Mouse (Mus musculus) midbrain, embryonic 11.5 days (tissue): ENCODE results near the gene Uspl1. TPM values are rescaled to one million over a fixed set of nuclear protein-coding genes. Genes with fewer than 3 reads are reported as not detected.

ENCODE experiments used
- ATAC-seq: fragments of 200-750 bp; cut with Nextera tagmentation; 2 replicates; pipeline ENCODE4 v1.8.0; 2017; ENCODE audit warnings: moderate TSS enrichment, moderate library complexity; ENCODE audit not compliant: low FRiP score
- DNase-seq: peaks from one replicate; pipeline ENCODE4 v3.0.0; 2015; ENCODE audit warnings: low spot score; ENCODE audit errors: missing footprints
- H3K27ac ChIP-seq: fragments of 300-500 bp; sonication (generic); 2 replicates; pipeline ENCODE4 v1.5.1; 2014; ENCODE audit warnings: low read depth, low read length
- H3K27me3 ChIP-seq: fragments of 300-500 bp; sonication (generic); 2 replicates; pipeline ENCODE4 v1.6.1; 2014; ENCODE audit warnings: mild to moderate bottlenecking, low read length, moderate library complexity, mixed read lengths; ENCODE audit not compliant: control insufficient read depth, insufficient read depth
- H3K36me3 ChIP-seq: fragments of 300-500 bp; sonication (generic); 2 replicates; pipeline ENCODE4 v1.6.1; 2014; ENCODE audit warnings: mild to moderate bottlenecking, low read length, moderate library complexity, mixed read lengths; ENCODE audit not compliant: control insufficient read depth, insufficient read depth
- H3K4me1 ChIP-seq: fragments of 300-500 bp; sonication (generic); 2 replicates; pipeline ENCODE4 v1.6.1; 2014; ENCODE audit warnings: low read length; ENCODE audit not compliant: control insufficient read depth, insufficient read depth
- H3K4me2 ChIP-seq: fragments of 300-500 bp; sonication (generic); 2 replicates; pipeline ENCODE4 v1.6.1; 2014; ENCODE audit warnings: mild to moderate bottlenecking, moderate library complexity
- H3K4me3 ChIP-seq: fragments of 300-500 bp; sonication (generic); 2 replicates; pipeline ENCODE4 v1.5.1; 2014; ENCODE audit warnings: low read depth, low read length
- H3K9ac ChIP-seq: fragments of 300-500 bp; sonication (generic); 2 replicates; pipeline ENCODE4 v1.6.1; 2014; ENCODE audit warnings: low read length
- H3K9me3 ChIP-seq: fragments of 300-500 bp; sonication (generic); 2 replicates; pipeline ENCODE4 v1.6.1; 2016; ENCODE audit warnings: low read length; ENCODE audit not compliant: control insufficient read depth
- WGBS: fragments of 180-500 bp; shearing (Covaris S2); extraction: QIAGEN DNeasy Blood & Tissue Kit; methylation state at CpG from one replicate; pipeline ENCODE4 v1.1.7; 2014; 5-methylcytosine and 5-hydroxymethylcytosine counted together
- polyA plus RNA-seq: library from polyadenylated mRNA; unstranded; fragments of >200 nt; fragmentation: Nextera tagmentation; extraction: Ambion mirVana; gene quantifications from 2 replicates; pipeline ENCODE4 v1.2.1, GENCODE M21; 2014

Uspl1 gene
- polyA plus RNA-seq, 1 experiment from 2014 or later: 81.3 TPM

GRCm38 (mm10) chr5:149143766-149144375 lies 40.3 kb upstream of the Uspl1 start:
- Histone ChIP-seq H3K4me2 (no peak overlapping the region), H3K36me3 (no peaks in the 10 kb centered on the region), H3K9me3 (no peaks in the 10 kb centered on the region), H3K4me1 (no peaks in the 10 kb centered on the region), H3K4me3 (no peak overlapping the region), H3K9ac (no peak overlapping the region), H3K27ac (no peak overlapping the region), H3K27me3 (no peaks in the 10 kb centered on the region)
- 87% methylated on average over 25 of the region's 25 CpGs for WGBS
- DNase-seq: peak; percentile 78
- ATAC-seq: no peak

- Histone ChIP-seq H3K9ac (no peak overlapping the region), H3K36me3 (no peaks in the 10 kb centered on the region), H3K9me3 (no peaks in the 10 kb centered on the region), H3K4me2 (no peak overlapping the region), H3K27me3 (no peaks in the 10 kb centered on the region), H3K4me1 (no peaks in the 10 kb centered on the region), H3K4me3 (no peak overlapping the region), H3K27ac (no peak overlapping the region)
- DNase-seq (no peak), ATAC-seq (no peak)
- 93% methylated on average over 7 of the region's 7 CpGs for WGBS
Observed at GRCm38 (mm10) chr5:149146691-149147090, 37.5 kb upstream of the Uspl1 start.

DNA sequence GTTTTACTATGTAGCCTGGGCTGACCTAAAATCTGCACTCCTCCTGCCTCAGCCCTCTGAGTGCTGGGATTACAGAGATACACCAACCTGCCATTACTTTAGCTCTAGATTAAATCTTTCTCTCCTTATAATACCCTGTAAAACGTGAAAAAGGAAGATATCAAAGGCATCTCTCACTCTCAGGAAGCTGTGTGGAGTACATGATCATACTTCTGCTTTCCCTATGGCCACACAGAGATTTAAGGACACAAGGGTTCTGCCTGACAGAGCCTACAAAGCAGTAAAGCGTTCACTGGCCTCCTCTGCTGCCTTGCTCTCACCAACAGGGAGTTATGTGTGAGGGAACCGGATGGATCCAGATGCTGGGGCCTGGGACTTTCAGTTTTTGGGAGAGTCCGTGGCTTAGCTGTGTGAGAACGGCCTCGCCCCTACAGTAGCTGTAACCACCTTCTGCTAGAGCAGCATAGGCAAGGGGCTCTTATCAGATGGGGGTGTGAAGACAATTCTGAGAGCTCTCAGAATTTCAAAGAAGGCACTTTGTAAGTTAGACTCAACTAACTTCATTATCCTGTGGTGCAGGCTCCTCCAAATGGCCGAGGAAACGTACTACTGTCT lies 36.7 kb upstream of the Uspl1 start:
- Histone ChIP-seq H3K36me3 (no peaks in the 10 kb centered on the region), H3K27ac (no peak overlapping the region), H3K4me1 (no peaks in the 10 kb centered on the region), H3K9me3 (no peaks in the 10 kb centered on the region), H3K4me2 (no peak overlapping the region), H3K9ac (no peak overlapping the region), H3K4me3 (no peak overlapping the region), H3K27me3 (no peaks in the 10 kb centered on the region)
- DNase-seq: no peak
- no peak for ATAC-seq
- 85% methylated on average over 8 of the region's 8 CpGs for WGBS

DNA sequence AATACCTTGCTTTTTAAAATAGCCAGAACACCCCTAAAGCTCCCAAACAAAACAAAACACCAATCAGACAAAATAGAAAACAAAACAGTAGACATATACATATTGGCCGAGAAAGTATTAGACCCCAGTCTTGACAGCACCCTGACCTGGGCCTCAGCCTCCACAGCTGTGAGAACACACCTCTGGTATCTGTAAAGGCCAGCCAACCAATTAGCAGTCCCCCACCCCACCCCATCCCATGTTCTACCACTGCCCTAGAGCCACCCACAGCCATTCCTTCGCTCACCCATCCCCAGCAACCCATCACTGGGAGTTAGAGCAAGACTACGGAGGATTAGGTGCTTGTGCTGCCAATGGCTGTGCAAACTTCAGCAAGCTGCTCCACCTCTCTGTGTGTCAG lies 33.3 kb upstream of the Uspl1 start:
- no peak for DNase-seq
- no peak overlapping the region for H3K9ac ChIP-seq

DNA sequence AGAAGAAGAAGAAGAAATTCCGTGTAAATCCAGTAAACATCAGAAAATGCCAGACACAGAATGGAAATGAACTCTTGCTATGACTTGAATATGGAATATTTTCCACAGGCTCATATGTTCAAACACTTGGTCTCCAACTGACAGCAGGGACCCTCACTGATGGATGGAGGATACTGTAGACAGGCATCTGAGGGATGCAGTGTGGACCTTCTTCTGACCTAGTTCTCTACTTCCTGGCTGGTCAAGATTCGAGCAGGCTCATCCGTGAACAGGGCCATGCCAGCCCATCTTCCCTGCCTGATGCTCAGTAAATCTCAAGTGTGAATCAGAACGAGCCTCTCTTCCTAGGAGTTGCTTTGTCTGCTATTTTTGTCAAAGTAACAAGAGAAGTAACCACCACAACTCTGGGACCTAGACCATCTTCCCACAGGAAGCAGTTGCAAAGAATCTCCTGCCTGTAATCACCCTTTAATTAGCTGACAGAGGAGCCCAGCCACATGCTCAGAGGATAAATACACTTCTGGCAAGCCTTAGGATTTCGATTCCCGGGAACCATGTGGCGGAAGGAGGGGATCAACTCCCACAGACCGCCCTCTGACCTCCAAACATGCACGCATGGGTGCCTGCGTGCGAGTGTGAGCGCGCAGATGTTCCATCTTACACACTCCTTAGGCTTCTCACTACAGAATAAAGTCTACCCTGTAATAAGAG lies 31.9 kb upstream of the Uspl1 start:
- Histone ChIP-seq H3K4me3 (no peak overlapping the region), H3K9me3 (no peaks in the 10 kb centered on the region), H3K27ac (no peak overlapping the region), H3K4me1 (no peaks in the 10 kb centered on the region), H3K4me2 (no peak overlapping the region), H3K9ac (no peak overlapping the region), H3K27me3 (no peaks in the 10 kb centered on the region), H3K36me3 (no peaks in the 10 kb centered on the region)
- DNase-seq (peak; percentile 85), ATAC-seq (no peak)
- 55% methylated on average over 13 of the region's 13 CpGs for WGBS

More for the DNA sequence above, 33.3 kb upstream of the Uspl1 start:
- Histone ChIP-seq H3K4me3 (no peak overlapping the region), H3K36me3 (no peaks in the 10 kb centered on the region), H3K9me3 (no peaks in the 10 kb centered on the region), H3K27ac (no peak overlapping the region), H3K27me3 (no peaks in the 10 kb centered on the region), H3K4me2 (no peak overlapping the region), H3K4me1 (no peaks in the 10 kb centered on the region)
- no peak for ATAC-seq
- 91% methylated on average over 3 of the region's 3 CpGs for WGBS

DNA sequence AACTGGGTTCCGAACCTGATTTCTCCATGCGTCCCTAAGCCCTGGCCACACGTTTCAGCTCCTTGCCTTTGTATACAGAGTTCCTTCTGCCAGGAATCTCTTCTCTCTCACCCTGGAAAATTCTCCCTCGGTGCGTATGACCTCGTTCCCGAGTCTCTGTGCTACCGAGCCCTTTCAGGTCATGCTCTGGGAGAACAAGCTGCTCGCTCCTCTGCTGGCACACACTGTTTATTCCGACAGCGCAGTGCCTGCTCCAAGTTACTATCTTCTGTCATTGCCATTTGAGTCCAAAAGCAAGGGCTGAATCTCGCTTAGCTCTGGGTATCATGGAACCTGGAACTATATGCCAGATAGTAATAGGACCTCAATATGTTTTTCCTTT lies 31.4 kb upstream of the Uspl1 start:
- WGBS: 63% methylated on average over 12 of the region's 12 CpGs
- DNase-seq (no peak), ATAC-seq (no peak)
- Histone ChIP-seq H3K4me1 (no peaks in the 10 kb centered on the region), H3K36me3 (no peaks in the 10 kb centered on the region), H3K4me2 (no peak overlapping the region), H3K9me3 (no peaks in the 10 kb centered on the region), H3K27ac (no peak overlapping the region), H3K4me3 (no peak overlapping the region), H3K27me3 (no peaks in the 10 kb centered on the region), H3K9ac (no peak overlapping the region)

DNA sequence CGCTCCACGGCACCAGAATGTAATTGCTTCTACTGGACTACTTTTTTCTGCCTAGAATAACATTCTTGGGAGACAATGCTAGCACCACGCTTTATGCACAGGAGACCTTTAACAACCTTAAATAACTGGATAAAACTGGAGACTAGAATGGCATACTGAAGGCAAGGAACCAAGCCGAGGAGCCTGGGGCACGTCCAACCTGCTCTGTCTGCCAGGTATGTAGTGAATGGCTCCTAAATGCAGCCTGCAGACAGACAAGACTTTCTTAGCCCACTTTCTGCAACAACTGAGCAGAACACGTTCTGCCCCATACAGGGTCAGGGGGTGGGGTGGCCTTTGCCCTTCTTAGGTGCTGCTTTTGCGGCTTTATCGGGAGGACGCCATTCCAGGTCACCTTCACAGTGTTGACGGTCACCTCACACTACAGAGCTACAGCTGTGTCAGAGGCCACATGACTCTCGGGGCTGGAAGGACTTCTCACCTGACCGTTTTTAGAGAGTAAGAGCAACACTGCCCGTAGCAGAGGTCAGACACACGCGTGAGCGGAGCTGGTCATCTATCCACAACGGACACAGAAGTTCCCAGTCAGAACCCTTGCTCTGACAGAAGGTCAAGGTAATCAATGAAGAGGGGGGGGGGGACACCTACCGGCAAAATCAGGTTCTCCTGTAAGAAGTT lies 27.1 kb upstream of the Uspl1 start:
- no peaks in the 10 kb centered on the region for H3K4me1 ChIP-seq
- 91% methylated on average over 18 of the region's 18 CpGs for WGBS
- no peak overlapping the region for H3K4me3 ChIP-seq
- H3K9me3 ChIP-seq: no peaks in the 10 kb centered on the region
- no peak for DNase-seq
- H3K27ac ChIP-seq: no peak overlapping the region
- no peaks in the 10 kb centered on the region for H3K36me3 ChIP-seq
- H3K9ac ChIP-seq: no peak overlapping the region
- ATAC-seq: no peak
- no peaks in the 10 kb centered on the region for H3K27me3 ChIP-seq
- no peak overlapping the region for H3K4me2 ChIP-seq

- WGBS: 92% methylated on average over 6 of the region's 6 CpGs
- Histone ChIP-seq H3K9me3 (no peaks in the 10 kb centered on the region), H3K36me3 (no peaks in the 10 kb centered on the region), H3K27me3 (no peaks in the 10 kb centered on the region), H3K9ac (no peak overlapping the region), H3K4me3 (no peak overlapping the region), H3K4me2 (no peak overlapping the region), H3K4me1 (no peaks in the 10 kb centered on the region), H3K27ac (no peak overlapping the region)
- no peak for ATAC-seq
- no peak for DNase-seq
Observed at GRCm38 (mm10) chr5:149159021-149159420, 25.1 kb upstream of the Uspl1 start.

GRCm38 (mm10) chr5:149160469-149160868 lies 23.7 kb upstream of the Uspl1 start:
- Histone ChIP-seq H3K9me3 (no peaks in the 10 kb centered on the region), H3K4me3 (no peak overlapping the region), H3K9ac (no peak overlapping the region), H3K4me1 (no peaks in the 10 kb centered on the region), H3K27ac (no peak overlapping the region), H3K36me3 (no peaks in the 10 kb centered on the region), H3K4me2 (no peak overlapping the region), H3K27me3 (no peaks in the 10 kb centered on the region)
- no peak for DNase-seq
- ATAC-seq: no peak
- WGBS: 85% methylated on average over 4 of the region's 4 CpGs
